ENCODE assay signal across 8 mouse cellular contexts in genomic region chr11:88524790-88525575, GRCm38 (mm10).
DNase-seq lines count a peak whose midpoint lies in the region; ATAC-seq and TF ChIP-seq lines count a peak whose summit lies in the region.

No protein-coding gene starts in this region.

- ATAC-seq in megakaryocyte progenitor cell, adult 5-6 weeks (replicated peaks; ENCODE audit: poor library complexity) = peak; percentile 38

- TF ChIP-seq CTCF in brain, embryonic 14.5 days (IDR thresholded peaks at IDR 0.05; ENCODE audit: borderline replicate concordance, extremely low read depth, insufficient read depth, insufficient read length) = no peak

- peak; percentile 1 for DNase-seq in MEL-GATA-1-ER (ENCODE audit: extremely low read depth, low read depth)
- DNase-seq in brain, embryonic 14.5 days (ENCODE audit: low read depth) = peak; percentile 91
- peak; percentile 91 for DNase-seq in heart, adult 8-10 months (ENCODE audit: low spot score)
- DNase-seq in kidney, adult 9 months = peak; percentile 62
- DNase-seq in right cerebral cortex, postnatal 4 days = no peak
- DNase-seq in urinary bladder, adult 2 months (ENCODE audit: low spot score) = no peak
- no peak for DNase-seq in c-Kit-positive CD71-positive TER-119-positive erythroid progenitor cells, embryonic 14.5 days (ENCODE audit: low spot score)

- TF ChIP-seq POLR2A in brain, embryonic 14.5 days (IDR thresholded peaks at IDR 0.05; ENCODE audit: borderline replicate concordance, extremely low read depth, insufficient read depth, insufficient read length, poor library complexity, severe bottlenecking) = no peak

Comparison
In these comparisons a context has a peak if more than half of its experiments do, and no peak if none do; other contexts are left out.
1. DNase-seq: peak in MEL-GATA-1-ER (single experiment), brain, embryonic 14.5 days (single experiment), heart, adult 8-10 months (single experiment) and kidney, adult 9 months (single experiment); none in right cerebral cortex, postnatal 4 days (single experiment), urinary bladder, adult 2 months (single experiment) and c-Kit-positive CD71-positive TER-119-positive erythroid progenitor cells, embryonic 14.5 days (single experiment).